Mouse (Mus musculus) embryonic facial prominence, embryonic 11.5 days (tissue): ENCODE results near the gene Zgpat. TPM values are rescaled to one million over a fixed set of nuclear protein-coding genes. Genes with fewer than 3 reads are reported as not detected.

ENCODE experiments used
- ATAC-seq: fragments of 200-750 bp; cut with Nextera tagmentation; replicated peaks from 2 replicates; pipeline ENCODE4 v1.8.0; 2017; ENCODE audit warnings: low read depth; ENCODE audit not compliant: insufficient number of reproducible peaks, low FRiP score, low TSS enrichment
- DNase-seq: peaks from one replicate; pipeline ENCODE4 v3.0.0-alpha.2; 2015; ENCODE audit warnings: low spot score
- H3K27ac ChIP-seq: fragments of 300-500 bp; sonication (generic); replicated peaks from 2 replicates; pipeline ENCODE4 v1.5.1; 2014; ENCODE audit warnings: mild to moderate bottlenecking, low read depth, low read length, control low read depth
- H3K27me3 ChIP-seq: fragments of 300-500 bp; sonication (generic); 2 replicates; pipeline ENCODE4 v1.6.1; 2014; ENCODE audit warnings: mild to moderate bottlenecking, low read length, moderate library complexity, mixed read lengths; ENCODE audit not compliant: control insufficient read depth, insufficient read depth
- H3K36me3 ChIP-seq: fragments of 300-500 bp; sonication (generic); replicated peaks from 2 replicates; pipeline ENCODE4 v1.6.1; 2014; ENCODE audit warnings: low read depth, mild to moderate bottlenecking, low read length, moderate library complexity, mixed read lengths; ENCODE audit not compliant: control insufficient read depth, insufficient read depth
- H3K4me1 ChIP-seq: fragments of 300-500 bp; sonication (generic); 2 replicates; pipeline ENCODE4 v1.6.1; 2014; ENCODE audit warnings: low read length, mixed read lengths; ENCODE audit not compliant: control insufficient read depth, insufficient read depth
- H3K4me2 ChIP-seq: fragments of 300-500 bp; sonication (generic); 2 replicates; pipeline ENCODE4 v1.6.1; 2014; ENCODE audit warnings: low read depth, mild to moderate bottlenecking, control low read depth, low read length, moderate library complexity
- H3K4me3 ChIP-seq: fragments of 300-500 bp; sonication (generic); 2 replicates; pipeline ENCODE4 v1.5.1; 2014; ENCODE audit warnings: low read depth, low read length, control low read depth
- H3K9ac ChIP-seq: fragments of 300-500 bp; sonication (generic); replicated peaks from 2 replicates; pipeline ENCODE4 v1.6.1; 2014; ENCODE audit warnings: mild to moderate bottlenecking, control low read depth, low read length
- H3K9me3 ChIP-seq: fragments of 300-500 bp; sonication (generic); replicated peaks from 2 replicates; pipeline ENCODE4 v1.6.1; 2016; ENCODE audit warnings: mild to moderate bottlenecking, low read length, inconsistent platforms, mixed read lengths; ENCODE audit not compliant: control insufficient read depth
- WGBS: fragments of 180-500 bp; shearing (Covaris S2); extraction: QIAGEN DNeasy Blood & Tissue Kit; methylation state at CpG from one replicate; pipeline ENCODE4 v1.1.7; 2014; 5-methylcytosine and 5-hydroxymethylcytosine counted together
- polyA plus RNA-seq: library from polyadenylated mRNA; unstranded; fragments of >200 nt; fragmentation: Nextera tagmentation; extraction: Ambion mirVana; gene quantifications from 2 replicates; pipeline ENCODE4 v1.2.1, GENCODE M21; 2014

The Zgpat gene
- polyA plus RNA-seq, 1 experiment from 2014 or later: 29.1 TPM

GRCm38 (mm10) chr2:181340426-181340825 is 24.3 kb upstream of the Zgpat start:
- Histone ChIP-seq H3K4me2 (no peak overlapping the region), H3K36me3 (no peaks in the 10 kb centered on the region; the same call in 1 of the 2 replicates), H3K9me3 (no peaks in the 10 kb centered on the region), H3K27me3 (no peaks in the 10 kb centered on the region), H3K4me3 (no peak overlapping the region), H3K9ac (no peak overlapping the region; the same call in 1 of the 2 replicates), H3K27ac (no peak overlapping the region), H3K4me1 (no peaks in the 10 kb centered on the region)
- WGBS: 89% methylated on average over 4 of the region's 4 CpGs
- DNase-seq: no peak
- ATAC-seq: no peak

DNA sequence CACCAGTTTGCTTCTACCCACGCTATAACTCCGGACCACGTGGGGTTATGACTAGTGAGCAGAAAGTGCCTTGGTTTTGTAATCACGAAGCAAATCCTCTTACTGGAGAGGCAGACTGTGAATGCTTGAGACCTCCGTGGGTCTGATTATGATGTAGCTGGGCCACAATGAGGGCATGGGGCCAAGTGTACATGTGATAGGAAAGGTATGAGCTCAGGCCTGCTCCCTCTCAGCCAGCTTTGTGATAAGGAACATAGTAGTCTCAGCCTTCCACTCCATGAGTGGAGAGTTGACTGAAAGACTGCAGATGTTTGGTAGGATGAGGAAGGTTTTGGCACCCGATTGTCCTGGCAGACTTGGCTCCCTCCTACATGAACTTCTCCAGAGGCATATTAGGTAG is 22.0 kb upstream of the Zgpat start:
- ATAC-seq (no peak), DNase-seq (no peak)
- WGBS: 91% methylated on average over 6 of the region's 6 CpGs
- Histone ChIP-seq H3K9me3 (no peaks in the 10 kb centered on the region), H3K27me3 (no peaks in the 10 kb centered on the region), H3K4me1 (no peaks in the 10 kb centered on the region), H3K4me2 (no peak overlapping the region), H3K4me3 (no peak overlapping the region), H3K27ac (no peak overlapping the region), H3K36me3 (peaks cover 3% of the 10 kb centered on the region), H3K9ac (no peak overlapping the region)

- H3K4me2 ChIP-seq: no peak overlapping the region
- no peaks in the 10 kb centered on the region for H3K27me3 ChIP-seq
- H3K9ac ChIP-seq: no peak overlapping the region
- no peak for ATAC-seq
- no peak overlapping the region for H3K27ac ChIP-seq
- WGBS: 84% methylated on average over 3 of the region's 3 CpGs
- no peaks in the 10 kb centered on the region for H3K4me1 ChIP-seq
- peaks cover 6% of the 10 kb centered on the region for H3K36me3 ChIP-seq
- H3K4me3 ChIP-seq: no peak overlapping the region
- no peak for DNase-seq
- H3K9me3 ChIP-seq: no peaks in the 10 kb centered on the region
These were observed 7.9 kb upstream of the Zgpat start for GRCm38 (mm10) chr2:181356780-181357179.

- WGBS: 79% methylated on average over 3 of the region's 3 CpGs
- Histone ChIP-seq H3K36me3 (no peaks in the 10 kb centered on the region; the same call in 1 of the 2 replicates), H3K9me3 (no peaks in the 10 kb centered on the region), H3K27ac (no peak overlapping the region), H3K27me3 (no peaks in the 10 kb centered on the region), H3K4me1 (no peaks in the 10 kb centered on the region), H3K4me2 (peak overlapping the region; percentile 90), H3K9ac (peak overlapping the region; percentile 84), H3K4me3 (peak overlapping the region; percentile 90)
- DNase-seq: no peak
- no peak for ATAC-seq
These were observed 782 bp upstream of the Zgpat start for GRCm38 (mm10) chr2:181363946-181364345.

- H3K9ac ChIP-seq: peak overlapping the region; percentile 84
- no peaks in the 10 kb centered on the region for H3K27me3 ChIP-seq
- H3K4me1 ChIP-seq: no peaks in the 10 kb centered on the region
- ATAC-seq: no peak
- H3K36me3 ChIP-seq: no peaks in the 10 kb centered on the region; the same call in 1 of the 2 replicates
- H3K9me3 ChIP-seq: no peaks in the 10 kb centered on the region
- no peak for DNase-seq
- H3K27ac ChIP-seq: peak overlapping the region; percentile 74; the same call in 1 of the 2 replicates
- 10% methylated on average over 14 of the region's 14 CpGs for WGBS
- peak overlapping the region; percentile 90 for H3K4me3 ChIP-seq
- peak overlapping the region; percentile 90 for H3K4me2 ChIP-seq
These were observed 255 bp upstream of the Zgpat start for GRCm38 (mm10) chr2:181364487-181364859.

GRCm38 (mm10) chr2:181365655-181366075 is 937 bp downstream of the Zgpat start:
- Histone ChIP-seq H3K4me1 (no peaks in the 10 kb centered on the region), H3K27ac (peak overlapping the region; percentile 74), H3K4me3 (peak overlapping the region; percentile 90), H3K27me3 (no peaks in the 10 kb centered on the region), H3K4me2 (peak overlapping the region; percentile 90), H3K36me3 (peaks cover 6% of the 10 kb centered on the region), H3K9ac (peak overlapping the region; percentile 84), H3K9me3 (no peaks in the 10 kb centered on the region)
- peak; percentile 23 for DNase-seq
- under 1% methylated on average over 20 of the region's 20 CpGs for WGBS
- peak; percentile 55 for ATAC-seq

GRCm38 (mm10) chr2:181370001-181370400 is 5.3 kb downstream of the Zgpat start:
- ATAC-seq (no peak), DNase-seq (no peak)
- Histone ChIP-seq H3K27ac (no peak overlapping the region), H3K4me2 (no peak overlapping the region), H3K4me3 (no peak overlapping the region), H3K9ac (no peak overlapping the region), H3K9me3 (no peaks in the 10 kb centered on the region), H3K27me3 (no peaks in the 10 kb centered on the region), H3K4me1 (no peaks in the 10 kb centered on the region), H3K36me3 (peaks cover 6% of the 10 kb centered on the region)
- 93% methylated on average over 5 of the region's 5 CpGs for WGBS

DNA sequence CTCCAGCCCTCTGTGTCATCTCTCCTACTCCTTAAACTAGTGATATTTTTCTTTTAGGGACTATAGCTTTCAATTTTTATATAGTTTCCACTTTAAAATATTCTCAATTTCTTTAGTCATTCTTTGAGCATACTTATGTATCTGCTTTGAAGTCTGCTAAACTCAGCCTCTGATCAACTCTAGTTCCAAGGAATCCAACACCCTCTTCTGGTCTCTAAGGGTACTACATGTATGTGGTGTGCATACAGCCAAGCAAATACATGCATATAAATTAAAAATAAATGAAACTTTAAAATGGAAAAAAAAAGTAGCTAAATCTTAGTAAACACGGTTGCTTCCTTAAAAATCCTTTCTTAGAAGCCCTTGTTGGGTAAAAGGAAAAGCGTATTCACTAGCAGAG is 11.1 kb downstream of the Zgpat start:
- DNase-seq (peak; percentile 62), ATAC-seq (no peak)
- WGBS: 90% methylated on average over 2 of the region's 2 CpGs
- H3K4me3 ChIP-seq: no peak overlapping the region
- peaks cover 4% of the 10 kb centered on the region for H3K36me3 ChIP-seq
- H3K9me3 ChIP-seq: no peaks in the 10 kb centered on the region
- H3K4me2 ChIP-seq: no peak overlapping the region
- no peak overlapping the region for H3K9ac ChIP-seq
- no peaks in the 10 kb centered on the region for H3K4me1 ChIP-seq
- no peak overlapping the region for H3K27ac ChIP-seq
- no peaks in the 10 kb centered on the region for H3K27me3 ChIP-seq
